Mouse (Mus musculus): ENCODE results near the gene Clps.

DNA sequence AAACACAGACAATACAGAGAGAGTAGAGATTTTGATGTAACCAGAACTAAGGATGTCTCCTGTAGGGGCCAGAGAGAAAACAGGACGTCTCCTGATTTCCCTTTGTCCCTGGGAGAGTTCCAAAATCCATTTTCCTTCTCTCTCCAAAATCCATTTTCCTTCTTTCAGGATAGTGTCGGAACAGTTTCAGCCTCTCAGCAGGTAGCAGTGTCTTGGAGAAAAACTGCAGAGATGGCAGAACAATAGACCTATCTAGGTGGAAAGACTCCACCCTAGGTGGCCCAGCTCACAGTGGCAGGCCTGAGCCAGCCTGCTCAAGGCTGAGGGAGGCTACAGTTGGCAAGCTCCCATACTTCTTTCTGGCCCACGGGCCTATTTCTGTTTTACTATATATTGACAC lies 7.0 kb upstream of the Clps start:
- no peak for TF ChIP-seq CTCF (IDR thresholded peaks at IDR 0.05; ENCODE audit: extremely low read depth, insufficient read depth, low read length)
- TF ChIP-seq POLR2A (IDR thresholded peaks at IDR 0.05; ENCODE audit: extremely low read depth, insufficient read depth, low read length), result no peak

All from cortical plate, adult 2 months (tissue).